Mouse (Mus musculus) erythroblast, embryonic 14.5 days (primary cell): ENCODE results near the gene Flrt3.

ENCODE experiments used
- GATA1 ChIP-seq: IDR thresholded peaks from 2 replicates; pipeline ENCODE4 v1.6.1; 2012; ENCODE audit warnings: low read length, inconsistent platforms, mixed read lengths
- TAL1 ChIP-seq: IDR thresholded peaks from 3 replicates; pipeline ENCODE4 v1.6.1; 2012; ENCODE audit warnings: low read length, inconsistent platforms, mixed read lengths

DNA sequence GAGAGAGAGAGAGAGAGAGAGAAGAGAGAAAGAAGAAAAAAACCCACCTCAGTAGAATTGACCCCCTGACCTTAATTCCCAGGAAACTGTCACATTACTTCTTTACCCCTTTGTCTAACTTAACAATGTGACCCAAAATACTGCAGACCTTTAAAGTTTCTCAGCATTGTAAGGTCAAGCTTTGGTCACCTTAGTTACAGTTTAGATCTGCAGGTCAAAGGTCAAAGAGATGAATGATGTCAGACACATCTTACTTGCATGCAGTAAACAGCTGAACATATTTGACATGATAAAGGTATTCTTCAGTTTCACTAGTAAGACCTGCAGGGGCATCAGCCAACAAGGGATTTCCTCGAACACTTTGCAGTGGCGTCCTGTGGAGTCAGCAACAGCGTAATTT lies 32.9 kb upstream of the Flrt3 start:
- no peak for TF ChIP-seq GATA1
- TF ChIP-seq TAL1, result no peak
